Mouse (Mus musculus) regulatory T cell (primary cell): Measurements from ENCODE around the gene Atp13a1.

Experiments
- in situ Hi-C: fragments of 300-600 bp; cut with MboI, MseI; formaldehyde crosslinking; loops from one replicate; pipeline ENCODE4 v1.15.1; 2025; ENCODE audit warnings: high pct_unique_total_duplicates

Gene Atp13a1

DNA sequence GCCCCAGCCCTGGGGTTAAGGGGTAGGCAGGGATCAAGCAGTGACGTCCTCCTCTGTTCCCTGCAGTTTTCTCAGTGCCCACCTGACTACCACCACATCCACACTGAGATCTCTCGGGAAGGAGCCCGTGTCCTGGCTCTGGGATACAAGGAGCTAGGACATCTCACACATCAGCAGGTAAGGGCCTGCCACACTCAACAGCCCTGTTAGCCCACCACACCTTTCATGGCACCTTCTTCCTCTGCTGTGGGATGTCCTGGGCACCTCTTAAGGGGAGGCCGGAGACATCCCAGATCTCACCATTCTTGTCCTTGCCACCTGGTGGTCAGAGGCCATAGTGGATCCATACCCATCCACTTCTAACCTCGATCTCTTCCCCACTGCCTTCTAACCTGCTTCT is 9.0 kb downstream of the Atp13a1 start:
- in situ Hi-C loops, result no loop called here

GRCm38 (mm10) chr8:69801796-69802195 is 10.8 kb downstream of the Atp13a1 start:
- in situ Hi-C loops, result no loop called here

GRCm38 (mm10) chr8:69802216-69802615 is 11.3 kb downstream of the Atp13a1 start:
- in situ Hi-C loops, result no loop called here

DNA sequence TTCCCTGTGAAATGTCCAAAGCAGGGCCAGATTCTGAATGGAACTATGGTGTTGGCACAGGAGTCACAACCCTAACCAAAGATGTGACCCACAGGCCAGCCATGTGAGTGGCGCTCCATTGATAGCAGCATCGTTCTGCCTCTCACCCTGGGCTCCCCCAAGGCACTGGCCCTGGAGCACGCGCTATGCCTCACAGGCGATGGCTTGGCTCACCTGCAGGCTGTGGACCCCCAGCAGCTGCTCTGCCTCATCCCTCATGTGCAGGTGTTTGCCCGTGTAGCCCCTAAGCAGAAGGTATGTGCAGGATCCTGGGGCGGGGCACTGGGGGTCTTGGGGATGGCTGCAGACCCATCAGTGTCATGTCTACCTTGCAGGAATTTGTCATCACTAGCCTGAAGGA is 12.4 kb downstream of the Atp13a1 start:
- in situ Hi-C loops, result no loop called here

- in situ Hi-C loops, result no loop called here
These were observed 13.6 kb downstream of the Atp13a1 start for GRCm38 (mm10) chr8:69804537-69804936.

- in situ Hi-C loops, result no loop called here
These were observed 14.1 kb downstream of the Atp13a1 start for GRCm38 (mm10) chr8:69805086-69805485.

GRCm38 (mm10) chr8:69805491-69805890 is 14.5 kb downstream of the Atp13a1 start:
- in situ Hi-C loops, result no loop called here

DNA sequence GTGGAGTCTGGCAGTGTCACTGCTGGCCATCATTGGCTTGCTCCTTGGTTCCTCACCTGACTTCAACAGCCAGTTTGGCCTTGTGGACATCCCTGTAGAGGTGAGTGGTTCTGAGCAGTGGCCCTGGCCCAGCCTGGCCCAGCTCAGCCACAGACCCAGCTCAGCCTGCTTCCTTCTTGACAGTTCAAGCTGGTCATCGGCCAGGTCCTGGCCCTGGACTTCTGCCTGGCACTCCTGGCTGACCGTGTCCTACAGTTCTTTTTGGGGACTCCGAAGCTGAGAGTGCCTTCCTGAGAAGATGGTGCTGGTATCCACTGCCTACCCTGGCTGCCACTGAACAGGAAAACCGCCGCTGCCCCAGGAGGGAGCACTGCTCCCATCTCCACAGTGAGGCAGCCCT is 16.3 kb downstream of the Atp13a1 start:
- in situ Hi-C loops, result no loop called here

DNA sequence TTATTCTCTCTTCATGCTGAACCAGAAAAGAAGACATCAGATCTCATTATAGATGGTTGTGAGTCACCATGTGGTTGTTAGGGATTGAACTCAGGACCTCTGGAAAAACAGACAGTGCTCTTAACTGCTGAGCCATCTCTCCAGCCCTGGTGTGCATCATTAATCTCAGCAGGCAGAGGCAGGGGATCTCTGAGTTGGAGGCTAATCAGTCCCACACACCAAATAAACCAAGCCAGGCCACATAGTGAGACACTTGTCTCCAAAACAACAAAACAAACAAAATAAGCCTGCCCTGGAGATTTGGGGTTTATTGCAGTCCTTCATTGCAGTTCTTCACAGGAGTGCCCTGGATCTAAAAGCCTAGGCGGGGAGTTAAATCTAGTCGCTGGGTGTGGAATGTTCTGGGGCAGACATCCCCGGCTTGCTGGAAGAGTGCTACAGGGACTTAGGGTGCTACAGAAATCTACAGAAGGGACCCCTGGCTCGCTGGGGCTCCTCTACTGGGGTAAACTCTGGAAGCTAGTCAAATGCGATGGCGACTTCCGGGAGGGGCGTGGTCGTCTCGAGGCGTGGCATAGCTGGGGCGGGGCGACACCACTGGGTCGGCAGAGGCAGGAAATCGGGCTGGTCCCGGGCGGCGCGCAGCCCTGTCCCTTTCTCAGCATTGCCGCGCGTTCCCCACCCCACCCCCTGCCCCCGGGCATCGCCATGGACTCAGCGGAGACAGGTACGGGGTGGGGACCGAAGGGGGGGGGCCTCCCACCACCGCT is 17.3 kb downstream of the Atp13a1 start, which contains the start of gene Gmip:
TSS of gene Gmip (plus strand) at position 586 of the 770 bp plus-strand sequence.
- in situ Hi-C loops, result no loop called here

DNA sequence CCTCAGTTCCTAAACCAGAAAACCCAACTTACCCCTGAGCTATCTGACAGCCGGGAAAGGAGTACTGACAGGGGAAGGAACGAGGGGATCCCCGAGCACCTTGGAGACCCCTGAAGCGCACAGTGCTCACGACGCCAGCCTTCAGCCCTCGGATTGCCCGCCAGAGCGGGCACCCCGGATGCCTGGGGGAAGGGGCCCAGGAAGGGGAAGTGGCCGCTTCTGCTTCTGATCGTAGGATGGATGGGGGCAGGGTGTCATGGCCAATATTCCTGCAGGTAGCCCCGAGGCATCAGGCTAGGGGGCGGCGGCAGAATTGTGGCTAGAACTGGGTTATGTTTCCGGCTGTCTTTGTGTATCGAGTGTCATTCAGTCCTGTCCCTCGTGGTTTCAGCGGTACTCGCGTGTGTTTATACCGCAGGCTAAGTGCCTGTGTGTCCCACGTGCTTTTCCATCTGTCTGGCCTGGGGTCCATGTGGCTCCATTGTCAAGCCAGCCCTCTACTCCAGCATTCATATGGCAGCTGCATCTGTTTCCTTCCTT is 18.0 kb downstream of the Atp13a1 start:
- in situ Hi-C loops, result no loop called here

DNA sequence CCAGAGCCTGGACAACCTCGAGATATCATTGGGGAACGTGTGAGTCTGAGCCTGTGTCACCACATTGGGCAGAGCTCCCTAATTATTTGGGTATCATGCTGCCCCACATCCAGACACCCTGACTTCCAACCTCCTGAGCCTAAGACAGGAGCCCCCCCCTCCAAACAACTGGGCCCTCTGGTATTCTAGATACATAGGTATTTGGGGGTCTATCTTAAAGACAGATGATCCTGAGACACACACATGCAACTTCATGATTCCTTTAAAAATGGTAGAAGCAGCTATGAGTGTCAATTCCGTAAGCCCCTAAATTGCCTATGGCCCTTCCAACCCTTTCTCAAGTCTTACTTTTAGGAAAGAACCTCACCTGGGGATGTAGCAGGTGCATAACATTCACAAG is 18.9 kb downstream of the Atp13a1 start:
- in situ Hi-C loops, result no loop called here

DNA sequence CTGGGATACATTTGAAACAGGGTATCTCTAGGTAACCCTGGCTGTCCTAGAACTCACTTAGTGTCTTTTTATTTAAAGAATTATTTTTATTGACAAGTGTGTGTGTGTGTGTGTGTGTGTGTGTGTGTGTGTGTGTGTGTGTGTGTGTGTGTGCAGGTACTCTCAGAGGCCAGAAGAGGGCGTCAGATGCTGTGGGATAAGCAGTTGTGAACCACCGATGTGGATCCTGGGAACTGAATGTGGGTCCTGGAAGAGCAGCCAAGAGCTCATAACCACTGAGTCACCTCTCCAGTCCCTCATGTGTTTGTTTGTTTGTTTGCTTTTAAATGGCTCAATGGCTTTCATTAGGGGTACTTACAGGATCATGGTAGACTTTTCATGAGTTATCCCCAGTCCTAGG is 23.9 kb downstream of the Atp13a1 start:
- in situ Hi-C loops, result no loop called here

GRCm38 (mm10) chr8:69815396-69815795 is 24.4 kb downstream of the Atp13a1 start:
- in situ Hi-C loops, result no loop called here

DNA sequence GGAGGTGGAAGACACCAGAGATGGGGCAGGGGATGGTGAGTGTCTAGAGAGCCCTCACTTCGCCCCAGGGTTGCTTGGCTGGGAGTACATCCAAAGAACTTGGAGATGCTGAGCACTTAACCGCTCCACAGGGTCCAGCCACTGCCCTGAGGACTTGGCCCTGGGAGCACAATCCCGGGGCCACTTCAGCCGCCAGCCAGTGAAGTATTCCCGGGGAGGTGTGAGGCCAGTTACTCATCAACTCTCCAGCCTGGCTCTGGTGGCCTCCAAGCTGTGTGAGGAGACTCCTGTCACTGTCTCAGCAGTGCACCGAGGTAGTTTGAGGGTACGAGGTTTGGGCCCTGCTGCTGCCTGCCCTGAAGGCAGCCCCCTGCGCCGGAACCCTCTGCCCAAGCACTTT is 29.5 kb downstream of the Atp13a1 start:
- in situ Hi-C loops, result no loop called here

DNA sequence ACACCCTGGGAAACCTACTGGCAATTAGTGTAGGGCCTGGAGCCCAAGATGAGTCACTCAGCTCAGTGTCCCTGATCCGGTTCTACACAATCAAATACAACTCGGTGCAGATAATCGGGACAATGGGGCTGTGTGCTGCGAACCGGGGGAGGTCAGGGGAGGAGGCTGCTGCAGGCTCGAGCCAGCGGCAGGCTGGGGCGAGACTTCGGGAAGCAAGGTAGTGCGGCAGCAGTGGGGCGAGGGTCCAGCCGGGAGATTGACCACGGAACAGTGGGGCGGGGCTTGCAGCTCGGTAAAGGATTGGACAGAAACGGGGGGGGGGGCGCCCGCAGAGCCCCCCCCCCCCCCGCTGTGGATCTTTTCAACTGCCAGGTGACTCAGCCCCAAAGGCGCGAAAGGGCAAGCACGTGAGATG is 31.0 kb downstream of the Atp13a1 start:
- in situ Hi-C loops, result no loop called here

- in situ Hi-C loops, result no loop called here
These were observed 31.6 kb downstream of the Atp13a1 start, which contains the start of gene Lpar2 for GRCm38 (mm10) chr8:69822386-69823191. Gene Lpar2, plus strand, starts transcription at chr8:69822429.

GRCm38 (mm10) chr8:69826371-69826770 is 35.4 kb downstream of the Atp13a1 start:
- in situ Hi-C loops, result no loop called here

DNA sequence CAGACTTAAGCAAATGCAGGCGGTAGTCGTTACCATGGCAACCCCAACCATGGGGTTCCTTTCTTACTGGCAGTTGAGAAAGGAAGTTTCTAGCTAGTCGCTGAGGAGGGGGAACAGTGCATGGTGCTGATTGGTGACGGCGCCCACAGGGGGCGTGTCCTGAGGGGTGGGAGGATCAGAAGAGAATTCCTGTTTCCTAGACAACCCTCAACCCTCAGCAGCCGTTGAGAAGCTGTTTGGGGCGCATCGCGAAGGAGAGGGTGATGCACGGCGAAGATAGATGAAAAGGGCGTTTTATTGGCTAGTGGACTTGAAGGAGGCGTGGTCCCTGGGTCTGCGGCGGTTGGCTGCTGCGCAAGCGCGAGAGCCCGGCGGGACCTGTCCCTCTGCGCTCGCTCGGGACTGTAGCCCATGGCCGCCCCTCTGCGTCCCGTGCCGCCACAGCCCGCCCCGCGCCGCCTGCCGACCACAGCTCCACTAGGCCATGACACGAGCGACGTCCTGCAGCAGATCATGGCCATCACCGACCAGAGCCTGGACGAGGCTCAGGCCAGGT is 41.4 kb downstream of the Atp13a1 start, which contains the start of gene Pbx4:
TSS of gene Pbx4 (plus strand) at position 194 of the 556 bp plus-strand sequence.
- in situ Hi-C loops, result no loop called here

DNA sequence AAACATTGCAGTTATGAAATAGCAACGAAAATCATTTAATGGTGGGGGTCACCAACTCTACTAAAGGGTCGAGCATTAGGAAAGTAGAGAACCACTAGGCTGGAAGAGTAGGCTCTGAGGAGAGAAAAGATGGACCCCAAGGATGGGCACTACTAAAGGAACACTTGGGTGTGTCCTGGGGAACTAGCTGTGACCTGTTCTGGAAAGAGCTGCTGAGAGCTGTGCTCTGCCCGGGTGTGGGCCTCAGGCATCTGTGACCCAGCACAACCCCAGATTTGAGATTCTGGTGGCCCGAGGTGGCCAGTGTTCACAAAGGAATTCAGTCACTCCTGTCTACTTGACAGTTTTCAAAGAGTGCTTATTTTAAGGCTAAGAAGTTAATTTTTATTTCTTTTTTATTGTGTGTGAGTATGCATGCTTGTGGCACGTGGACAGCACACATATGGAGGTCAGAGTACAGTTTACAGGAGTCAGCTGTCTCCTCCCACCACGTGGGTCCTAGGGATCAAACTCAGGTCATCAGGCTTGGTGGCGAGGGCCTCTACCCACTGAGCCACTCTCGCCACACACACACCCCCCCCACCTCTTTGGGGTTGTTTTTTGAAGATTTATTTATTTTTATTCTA is 46.2 kb downstream of the Atp13a1 start:
- in situ Hi-C loops, result no loop called here

- in situ Hi-C loops, result no loop called here
These were observed 56.5 kb downstream of the Atp13a1 start for GRCm38 (mm10) chr8:69847167-69848065.

- in situ Hi-C loops, result no loop called here
These were observed 58.0 kb downstream of the Atp13a1 start for GRCm38 (mm10) chr8:69848951-69849350.
